Mouse (Mus musculus): ENCODE measurements around the gene Gm20422.
"Not testable (repeated sequence)": the region's sequence is repeated elsewhere in the genome, so short reads cannot be mapped to it uniquely, and the experiment has no call there.

Gene Gm20422

DNA sequence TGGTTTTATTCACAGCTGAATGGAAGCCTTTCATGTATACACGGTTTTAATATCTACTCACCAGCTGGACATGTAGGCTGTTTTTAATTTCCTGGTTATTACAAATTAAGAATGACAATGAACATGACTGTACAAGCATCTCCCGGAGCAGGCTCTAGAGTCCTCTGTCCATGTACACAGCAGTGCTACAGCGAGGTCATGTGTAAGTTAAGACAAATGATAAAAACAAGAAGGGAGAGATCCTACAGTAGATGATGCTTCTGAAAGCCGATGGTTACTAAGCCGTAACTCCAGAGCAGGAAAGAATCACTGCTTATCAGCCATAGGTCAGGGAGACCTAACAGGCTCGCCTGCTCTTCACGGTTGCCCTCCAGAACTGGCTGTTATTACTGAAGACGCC lies 61.2 kb downstream of the Gm20422 start:
- DNase-seq (ENCODE audit: low spot score in 2 of 2) = no peak

DNA sequence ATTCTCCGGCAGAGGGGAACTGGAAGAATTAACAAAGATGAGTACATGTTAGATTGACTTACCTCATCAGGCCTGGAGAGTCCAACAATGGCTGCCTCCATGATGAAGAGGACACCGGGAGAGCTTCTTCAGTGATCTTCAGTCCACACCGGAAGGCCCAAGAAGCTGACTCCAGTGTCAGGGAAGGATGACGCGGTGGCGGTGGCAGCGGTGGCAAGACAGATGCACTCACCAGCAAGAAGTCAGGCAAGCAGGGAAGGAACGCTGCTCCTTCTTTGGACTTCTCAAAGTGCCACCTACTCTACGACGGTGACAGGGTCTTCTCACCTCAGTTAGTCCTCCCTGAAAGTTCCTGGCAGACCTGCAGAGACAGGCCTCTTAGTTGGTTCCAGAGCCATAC lies 64.1 kb downstream of the Gm20422 start, which contains the start of gene Zfp869:
Zfp869 (minus strand) TSS at position 101 of the 400 bp plus-strand sequence.
- not testable (repeated sequence) for DNase-seq (ENCODE audit: low spot score in 2 of 2)

DNA sequence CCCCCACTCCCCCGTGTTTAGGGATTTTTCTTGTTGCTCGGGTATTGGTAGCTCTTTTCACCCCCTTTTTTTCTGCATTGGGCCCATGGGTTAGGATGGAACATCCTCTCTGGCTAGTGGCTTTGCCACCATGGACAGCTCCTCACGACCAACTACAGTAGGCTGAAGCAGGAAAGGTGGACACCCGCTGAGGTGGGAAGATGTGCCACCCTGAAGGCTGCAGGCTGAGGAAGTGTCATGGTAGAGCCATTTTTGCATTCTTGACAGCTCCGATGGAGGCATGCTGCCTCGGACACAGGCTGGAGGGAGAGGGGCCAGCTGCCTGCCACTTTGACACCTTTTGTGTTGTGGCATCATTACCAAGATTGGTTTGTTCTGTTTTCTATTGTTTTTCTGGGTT lies 72.9 kb downstream of the Gm20422 start:
- DNase-seq (ENCODE audit: low spot score in 2 of 2) = no peak
